Mouse (Mus musculus): Measurements from ENCODE around the gene Disc1.

Disc1 gene

GRCm38 (mm10) chr8:125067596-125067960 lies 13.6 kb downstream of the Disc1 start:
- DNase-seq, result peak; percentile 32 to 40

DNA sequence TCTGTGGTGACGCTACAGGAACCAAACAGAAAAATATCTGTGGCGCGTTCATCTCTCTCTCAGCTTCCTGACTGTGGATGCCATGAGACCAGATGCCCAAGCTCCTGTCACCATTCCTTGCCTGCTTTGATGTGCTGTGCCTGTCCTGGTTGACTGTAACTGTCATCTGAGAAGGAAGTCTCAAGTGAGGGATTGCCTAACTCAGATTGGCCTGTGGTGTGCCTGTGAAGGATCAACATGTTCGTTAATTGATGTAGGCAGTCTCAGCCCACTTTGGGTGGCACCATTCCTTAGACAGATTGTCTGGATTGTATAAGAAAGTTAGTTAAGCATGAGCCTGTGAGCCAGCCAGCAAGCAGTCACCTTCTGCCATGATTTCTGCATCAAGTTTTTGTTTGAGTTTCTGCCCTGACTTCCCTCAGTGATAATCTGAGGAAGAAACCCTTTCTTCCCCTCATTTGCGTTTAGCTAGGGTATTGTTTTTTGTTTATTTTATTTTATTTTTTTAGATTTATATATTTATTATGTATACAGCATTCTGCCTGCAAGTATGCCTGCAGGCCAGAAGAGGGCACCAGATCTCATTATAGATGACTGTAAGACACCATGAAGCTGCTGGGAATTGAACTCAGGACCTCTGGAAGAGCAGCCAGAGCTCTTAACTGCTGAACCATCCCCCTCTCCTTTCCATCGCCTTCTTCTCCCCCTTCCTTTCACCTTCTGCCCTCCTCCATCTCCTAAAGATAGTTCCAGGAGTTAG lies 14.3 kb downstream of the Disc1 start:
- DNase-seq, result no peak

- DNase-seq, result no peak
Measured at GRCm38 (mm10) chr8:125069304-125069703, 15.3 kb downstream of the Disc1 start.

DNA sequence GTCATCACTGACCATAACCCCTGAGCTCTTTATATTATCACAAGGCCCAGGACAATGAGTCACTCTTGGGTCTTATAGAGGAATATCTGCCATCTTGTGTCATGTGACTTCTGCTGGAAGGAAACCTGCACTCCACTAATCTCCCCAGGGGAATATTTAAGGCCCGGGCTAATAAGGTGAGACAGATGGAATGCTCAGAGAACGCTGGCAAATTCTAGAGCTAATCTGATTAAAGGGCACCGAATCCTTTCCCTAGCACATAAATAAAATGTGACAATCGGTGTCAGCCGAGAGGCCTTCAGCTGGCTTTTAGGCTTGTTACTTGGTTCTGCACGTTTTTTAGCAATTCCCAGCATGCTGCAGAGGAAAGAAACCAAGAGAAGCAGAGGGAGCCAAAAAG lies 15.7 kb downstream of the Disc1 start:
- no peak for DNase-seq

GRCm38 (mm10) chr8:125074141-125074540 lies 20.1 kb downstream of the Disc1 start:
- no peak for DNase-seq

- no peak for DNase-seq
Measured at GRCm38 (mm10) chr8:125074581-125074980, 20.6 kb downstream of the Disc1 start.

- no peak for DNase-seq
Measured at GRCm38 (mm10) chr8:125075389-125075788, 21.4 kb downstream of the Disc1 start.

GRCm38 (mm10) chr8:125077326-125077725 lies 23.3 kb downstream of the Disc1 start:
- DNase-seq, result no peak

GRCm38 (mm10) chr8:125078771-125079384 lies 24.9 kb downstream of the Disc1 start:
- DNase-seq, result no peak

DNA sequence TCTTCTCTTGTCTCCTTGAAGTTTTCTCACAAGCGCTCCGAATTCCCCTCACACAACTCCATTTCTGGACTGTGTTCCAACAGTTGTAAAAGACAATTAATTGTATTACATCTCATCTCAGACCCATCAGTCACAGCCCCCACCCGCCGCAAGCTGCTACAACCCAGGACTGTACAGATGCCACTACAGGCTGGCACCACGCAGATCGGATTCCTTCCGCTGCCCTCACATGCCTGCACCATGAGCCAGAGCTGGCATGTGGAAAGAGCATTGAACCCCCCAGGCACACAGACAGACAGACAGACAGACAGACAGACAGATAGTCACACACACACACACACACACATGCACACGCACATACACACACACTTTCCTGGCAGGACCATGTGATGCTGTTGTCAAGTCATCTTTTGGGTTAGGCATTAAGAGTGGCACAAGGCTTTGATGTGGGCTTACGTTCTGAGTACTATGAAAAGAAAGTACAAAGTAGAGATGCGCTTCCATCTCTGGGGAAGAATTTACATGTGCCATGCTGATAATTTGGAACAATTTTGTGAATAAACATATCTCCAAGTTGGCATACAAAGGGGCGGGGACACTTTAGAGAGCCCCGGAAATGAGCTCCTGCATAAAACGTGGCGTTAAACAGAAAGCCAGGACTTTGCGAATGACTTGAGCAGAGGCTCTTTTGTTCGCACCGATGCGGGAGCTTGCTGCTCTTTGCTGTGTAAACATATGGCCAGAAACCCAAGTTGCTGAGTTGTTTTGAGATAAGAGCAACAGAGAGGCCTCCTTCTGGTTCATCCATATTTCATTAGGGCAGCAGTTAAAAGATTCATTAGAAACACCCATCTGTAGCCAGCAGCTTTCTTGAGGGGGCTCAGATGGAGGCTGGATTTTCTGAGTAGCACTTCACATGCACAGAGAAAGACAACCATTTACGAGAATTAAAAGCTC lies 26.7 kb downstream of the Disc1 start:
- DNase-seq, result no peak

- DNase-seq, result no peak
Measured at GRCm38 (mm10) chr8:125083746-125084145, 29.8 kb downstream of the Disc1 start.

- no peak for DNase-seq
Measured at GRCm38 (mm10) chr8:125084523-125084922, 30.5 kb downstream of the Disc1 start.

DNA sequence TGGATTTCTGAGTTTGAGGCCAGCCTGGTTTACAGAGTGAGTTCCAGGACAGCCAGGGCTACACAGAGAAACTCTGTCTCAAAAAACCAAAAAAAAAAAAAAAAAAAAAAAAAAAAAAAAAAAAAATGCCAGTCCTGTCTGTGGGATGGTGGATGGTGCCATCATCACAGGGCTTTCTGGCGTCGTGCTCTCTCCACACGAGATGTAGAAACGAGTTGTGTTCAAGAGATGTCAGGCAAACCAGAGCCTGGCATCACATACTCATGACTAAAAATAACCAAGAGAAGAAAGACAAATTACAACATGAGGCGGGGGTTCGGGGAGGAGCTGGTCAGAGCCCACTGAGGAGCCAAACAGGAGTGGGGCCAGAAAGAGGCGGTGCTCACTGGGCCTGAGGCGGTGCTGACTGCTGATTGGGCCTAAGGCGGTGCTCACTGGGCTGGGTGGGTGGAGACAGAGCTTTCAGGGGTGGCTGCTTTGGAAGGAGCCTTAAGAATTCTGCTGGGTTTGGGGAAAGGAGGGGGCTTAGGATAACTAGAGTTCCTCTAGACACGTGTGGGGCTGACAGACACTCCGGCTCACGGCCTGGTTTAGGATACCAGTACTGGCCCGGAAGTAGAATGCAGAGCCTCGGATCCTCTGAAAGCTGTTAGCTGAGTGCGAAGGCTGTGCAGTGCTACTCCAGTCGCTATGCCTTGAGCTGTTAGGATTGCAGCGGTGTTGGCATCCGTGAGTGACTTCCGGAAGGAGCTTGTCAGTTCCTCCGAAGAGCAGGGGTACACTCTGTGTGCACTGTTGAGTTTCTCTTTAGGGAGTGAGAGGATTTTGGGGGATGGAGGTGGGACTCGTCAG lies 37.1 kb downstream of the Disc1 start:
- DNase-seq, result no peak

GRCm38 (mm10) chr8:125097140-125097539 lies 43.1 kb downstream of the Disc1 start:
- DNase-seq, result no peak

DNA sequence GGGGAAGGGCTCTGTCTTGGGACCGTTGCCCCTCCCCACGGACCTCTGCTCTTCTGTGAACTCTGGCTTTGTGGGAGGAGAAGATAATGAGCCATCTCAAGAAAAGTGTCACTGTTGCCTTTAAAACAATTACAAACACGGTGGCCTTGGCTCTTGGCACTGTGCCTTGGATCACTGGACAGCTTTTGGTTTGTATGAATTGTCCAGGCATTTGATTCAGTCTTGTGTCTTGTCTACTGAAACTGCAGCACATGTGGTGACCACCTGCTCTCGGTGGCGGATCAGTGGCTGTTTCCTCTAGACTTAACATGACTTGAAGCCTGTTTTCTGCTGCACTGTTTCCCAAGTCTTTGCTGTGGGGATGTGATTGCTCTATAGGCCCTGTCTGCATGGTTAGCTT lies 44.1 kb downstream of the Disc1 start:
- DNase-seq, result no peak

GRCm38 (mm10) chr8:125102303-125102702 lies 48.3 kb downstream of the Disc1 start:
- DNase-seq, result no peak

GRCm38 (mm10) chr8:125113171-125113570 lies 59.2 kb downstream of the Disc1 start:
- no peak for DNase-seq

GRCm38 (mm10) chr8:125113831-125114230 lies 59.8 kb downstream of the Disc1 start:
- no peak for DNase-seq

GRCm38 (mm10) chr8:125115321-125115720 lies 61.3 kb downstream of the Disc1 start:
- no peak for DNase-seq

GRCm38 (mm10) chr8:125116616-125117015 lies 62.6 kb downstream of the Disc1 start:
- DNase-seq, result peak in 1 of 2 experiments; percentile 45

DNA sequence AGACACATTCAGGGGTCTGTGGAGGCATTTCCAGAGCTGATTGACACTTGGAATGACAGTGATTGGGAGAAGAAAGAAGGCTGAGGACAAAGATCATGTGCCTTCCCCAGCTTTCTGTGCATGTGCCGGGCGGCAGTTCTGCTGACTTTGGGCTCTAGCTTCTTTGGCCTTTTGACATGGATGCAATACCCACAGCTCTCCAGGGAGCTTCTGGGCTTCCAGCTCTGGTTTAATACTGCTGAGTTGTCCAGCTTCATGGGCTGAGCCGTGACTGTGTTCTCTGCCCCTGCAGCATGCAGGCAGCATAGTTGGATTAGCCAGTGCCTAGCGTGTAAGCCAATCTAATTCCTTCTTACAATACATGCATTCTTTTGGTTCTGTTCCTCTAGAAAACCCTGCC lies 72.5 kb downstream of the Disc1 start:
- DNase-seq, result no peak

DNA sequence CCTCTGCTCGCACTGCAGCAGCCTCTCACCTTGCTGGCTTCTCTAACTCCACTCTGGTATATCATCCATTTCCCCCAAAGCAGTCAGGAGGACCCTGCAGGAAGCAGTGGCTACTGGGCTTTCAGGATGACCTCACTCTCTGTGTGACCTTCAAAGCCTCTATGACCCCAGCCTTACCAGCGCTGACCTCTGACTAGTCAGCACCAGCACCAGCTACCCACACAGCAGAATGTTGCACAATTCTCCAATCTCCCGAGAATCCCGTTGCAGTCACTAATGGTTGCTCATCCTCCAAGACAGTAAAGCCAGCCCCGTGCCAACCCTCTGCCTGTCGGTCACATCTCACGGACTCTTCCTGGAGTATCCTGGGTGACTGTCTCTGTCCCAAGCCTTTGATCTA lies 73.6 kb downstream of the Disc1 start:
- DNase-seq, result no peak

Measured in spleen, adult 18-20 months (tissue).